Mouse (Mus musculus) 3T3-L1 (cell line): ENCODE measurements around the gene Myo1d.

Source experiments
- DNase-seq: peaks from one replicate; pipeline ENCODE4 v3.0.0-alpha.2; 2015; ENCODE audit warnings: low read depth, low spot score

Myo1d gene

DNA sequence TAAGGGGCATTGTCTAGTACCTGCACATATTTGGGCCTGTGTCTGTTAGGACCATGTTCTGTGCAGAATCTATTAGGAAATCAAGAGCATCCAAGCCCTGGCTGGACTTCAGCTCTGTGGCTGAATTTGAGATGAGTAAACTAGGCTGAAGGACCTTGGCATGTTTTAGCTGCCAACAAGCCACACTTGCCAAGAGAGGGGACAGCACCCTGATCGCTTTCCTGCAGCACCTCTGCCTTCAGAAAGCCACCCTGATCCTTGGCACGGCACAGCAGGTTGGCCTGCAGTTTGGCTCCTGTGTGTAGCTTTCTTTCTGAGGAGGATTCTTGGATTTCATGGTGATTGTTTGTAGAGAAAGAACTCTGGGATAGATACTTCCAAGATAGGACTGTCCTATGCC, 1.7 kb upstream of the Myo1d start:
- no peak for DNase-seq

DNA sequence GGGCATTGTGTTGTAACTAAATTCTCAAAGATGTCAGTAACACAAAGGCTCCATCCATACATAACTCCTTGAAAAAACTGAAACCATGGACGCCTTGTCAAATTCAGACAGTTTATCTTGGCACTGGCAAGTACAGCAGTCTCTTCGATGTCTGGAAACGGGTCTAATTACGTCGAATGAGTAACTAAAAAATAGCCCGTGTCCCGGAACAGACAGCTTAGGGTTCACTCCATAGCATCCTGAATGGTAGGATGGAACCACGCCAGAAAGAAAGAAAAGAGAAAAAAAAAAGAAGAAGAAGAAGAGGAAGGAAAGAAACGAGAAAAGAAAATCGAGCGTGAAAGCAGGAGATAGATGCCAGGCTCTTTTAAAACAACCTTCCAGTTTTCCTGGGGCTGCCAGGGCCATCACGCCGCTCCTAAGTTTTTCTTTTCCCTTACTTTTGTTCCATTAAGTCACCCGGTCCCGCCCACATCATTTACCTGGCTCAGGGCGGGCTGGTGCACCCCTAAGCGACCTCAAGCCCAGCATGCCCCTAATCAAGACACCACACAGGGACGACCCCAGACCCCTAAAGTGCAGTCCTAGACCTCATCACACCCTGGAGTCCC, 804 bp downstream of the Myo1d start:
- DNase-seq: peak; percentile 61

DNA sequence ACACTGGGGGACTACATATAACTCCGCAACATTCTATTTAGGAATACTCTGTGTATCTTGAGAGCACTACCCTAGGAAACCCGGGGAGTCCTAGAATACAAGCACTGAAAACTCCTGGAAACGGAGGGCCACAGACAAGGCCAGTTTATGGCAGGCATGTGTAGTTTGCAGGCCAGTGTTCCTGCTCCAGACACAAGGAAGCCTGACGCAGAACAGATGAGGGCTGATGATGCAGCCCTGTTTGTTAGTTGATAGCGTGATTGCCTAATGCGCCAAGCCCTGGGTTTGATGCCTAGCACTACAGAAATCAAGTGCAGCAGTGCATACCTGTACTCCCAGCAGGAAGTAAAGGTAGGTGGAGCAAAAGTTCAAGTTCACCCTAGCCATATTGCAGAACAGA, 1.7 kb downstream of the Myo1d start:
- DNase-seq: no peak

DNA sequence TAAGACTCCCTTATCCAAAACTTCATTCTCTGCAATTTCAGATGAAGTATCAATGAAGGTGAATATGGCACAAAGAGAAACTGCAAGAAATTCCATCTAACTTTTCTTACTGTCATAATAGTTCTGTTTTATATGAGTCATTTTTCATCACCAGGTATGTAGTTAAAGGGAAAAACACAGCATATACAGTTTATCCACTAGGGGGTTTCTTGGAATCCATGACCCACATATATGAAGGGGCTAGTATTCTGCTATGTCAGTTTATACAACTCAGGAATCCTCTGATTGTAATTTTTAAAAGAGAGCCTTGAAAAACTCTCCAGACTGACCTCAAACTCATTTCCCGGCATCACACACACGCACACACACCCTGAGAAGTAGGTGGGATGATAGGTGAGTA, 2.1 kb downstream of the Myo1d start:
- peak; percentile 43 for DNase-seq

DNA sequence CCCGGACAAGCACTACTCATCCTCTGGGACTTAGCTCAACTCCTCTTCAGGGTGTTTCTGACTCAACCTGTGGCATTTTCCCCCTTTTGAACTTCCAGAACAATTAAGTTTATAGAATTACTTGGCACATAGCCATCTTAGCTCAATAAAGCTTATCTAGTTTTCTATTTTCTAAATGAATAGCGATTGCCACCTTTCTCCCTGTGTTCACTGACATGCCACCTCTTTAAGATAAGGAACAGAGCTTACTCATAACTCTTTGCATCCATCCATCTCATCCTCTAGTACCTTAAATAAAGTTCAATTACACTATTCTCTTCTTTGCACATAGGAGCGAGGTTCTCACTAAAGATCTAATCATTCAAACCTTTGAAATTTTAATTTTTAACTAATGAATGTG, 4.3 kb downstream of the Myo1d start:
- DNase-seq: no peak

DNA sequence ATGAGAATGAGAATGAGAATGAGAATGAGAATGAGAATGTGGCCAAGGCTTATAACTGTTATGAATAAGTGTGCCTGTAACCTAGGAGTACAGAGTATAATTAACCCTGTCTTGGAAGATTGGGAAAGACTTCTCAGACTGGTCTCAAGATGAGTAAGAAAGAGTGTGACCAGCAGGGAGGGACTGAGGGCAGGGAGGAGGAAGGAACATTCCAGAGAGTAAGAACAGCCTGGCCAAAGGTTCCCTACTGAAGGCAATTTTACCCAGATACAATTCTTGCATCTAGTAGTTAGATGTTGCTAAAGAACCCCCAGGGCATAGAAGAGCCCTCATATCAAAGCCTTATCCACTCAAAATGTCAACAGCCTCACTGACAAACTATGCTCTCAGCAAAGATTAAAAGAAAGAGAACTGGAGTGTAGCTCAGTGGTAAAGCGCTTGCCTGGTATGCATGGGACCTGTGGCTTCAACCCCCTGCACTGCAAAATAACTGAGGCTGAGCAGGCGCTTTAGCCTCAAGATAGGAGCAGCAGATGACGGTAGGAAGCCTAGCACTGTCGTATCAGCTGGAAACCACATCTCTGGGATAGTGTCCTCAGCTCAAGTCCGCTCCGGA, 7.1 kb downstream of the Myo1d start:
- DNase-seq: peak; percentile 64

DNA sequence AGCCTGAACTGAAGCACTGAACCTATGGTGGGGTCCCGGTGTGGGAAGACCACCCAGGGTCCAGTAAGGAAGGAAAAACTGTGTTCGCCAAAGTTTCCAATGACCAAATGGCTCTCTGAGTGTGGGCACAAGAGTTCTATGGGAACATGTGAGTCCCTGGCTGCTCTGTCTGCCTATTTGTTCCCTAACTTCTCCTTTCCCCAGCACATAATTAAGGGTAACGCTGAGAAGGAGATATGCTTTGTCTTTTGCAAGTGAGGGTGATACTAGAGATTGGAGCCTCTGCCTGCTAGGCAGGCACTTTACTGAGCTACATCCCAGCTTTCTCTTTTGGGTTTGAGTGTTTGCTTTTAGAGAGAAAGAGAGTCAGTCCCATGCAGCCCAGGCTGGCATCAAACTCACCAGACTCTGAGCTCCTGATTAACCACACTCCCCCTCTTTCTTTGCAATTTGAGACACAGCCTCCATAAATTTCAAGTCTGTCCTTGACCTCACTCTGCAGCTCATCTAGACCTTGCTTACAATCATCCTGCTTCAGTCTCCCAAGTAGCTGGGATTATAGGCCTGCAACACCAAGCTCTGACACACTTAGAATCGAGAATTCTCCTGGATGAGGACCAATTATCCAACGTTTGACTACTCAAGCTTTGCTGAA, 8.1 kb downstream of the Myo1d start:
- DNase-seq: peak; percentile 19

DNA sequence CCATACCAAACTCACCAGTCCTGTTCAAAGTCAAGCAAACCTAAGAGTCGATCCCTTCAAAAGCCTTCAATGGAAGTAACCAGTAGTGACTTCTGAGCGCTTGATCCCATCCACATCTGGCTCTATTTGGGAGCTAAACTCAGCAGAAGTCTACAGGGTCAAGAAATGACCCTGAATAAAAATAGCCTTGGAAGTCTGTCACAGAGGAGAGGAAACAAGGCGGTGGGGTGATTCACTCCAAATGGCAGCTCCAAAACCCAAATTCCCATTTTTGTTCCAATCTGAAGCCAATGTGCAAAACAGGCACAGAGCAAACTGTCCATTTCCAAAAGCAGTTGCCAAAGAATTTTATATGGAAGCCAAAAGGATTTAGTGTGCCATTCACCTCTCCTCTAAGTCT, 8.6 kb downstream of the Myo1d start:
- DNase-seq: peak; percentile 63

DNA sequence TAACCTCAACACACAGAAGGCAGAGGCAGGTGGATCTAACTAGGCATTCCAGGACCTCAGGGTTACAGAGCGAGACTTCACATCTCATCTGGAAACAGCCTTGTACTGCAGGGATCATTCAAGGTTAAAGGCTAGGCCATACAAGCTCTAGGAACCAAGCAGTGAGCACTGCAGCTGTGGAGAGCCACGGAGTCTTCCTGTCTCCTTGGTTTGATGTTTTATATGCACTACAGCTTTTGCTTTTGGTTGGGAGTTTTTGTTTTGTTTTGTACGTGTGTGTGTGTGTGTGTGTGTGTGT, 12.6 kb downstream of the Myo1d start:
- DNase-seq: no peak

DNA sequence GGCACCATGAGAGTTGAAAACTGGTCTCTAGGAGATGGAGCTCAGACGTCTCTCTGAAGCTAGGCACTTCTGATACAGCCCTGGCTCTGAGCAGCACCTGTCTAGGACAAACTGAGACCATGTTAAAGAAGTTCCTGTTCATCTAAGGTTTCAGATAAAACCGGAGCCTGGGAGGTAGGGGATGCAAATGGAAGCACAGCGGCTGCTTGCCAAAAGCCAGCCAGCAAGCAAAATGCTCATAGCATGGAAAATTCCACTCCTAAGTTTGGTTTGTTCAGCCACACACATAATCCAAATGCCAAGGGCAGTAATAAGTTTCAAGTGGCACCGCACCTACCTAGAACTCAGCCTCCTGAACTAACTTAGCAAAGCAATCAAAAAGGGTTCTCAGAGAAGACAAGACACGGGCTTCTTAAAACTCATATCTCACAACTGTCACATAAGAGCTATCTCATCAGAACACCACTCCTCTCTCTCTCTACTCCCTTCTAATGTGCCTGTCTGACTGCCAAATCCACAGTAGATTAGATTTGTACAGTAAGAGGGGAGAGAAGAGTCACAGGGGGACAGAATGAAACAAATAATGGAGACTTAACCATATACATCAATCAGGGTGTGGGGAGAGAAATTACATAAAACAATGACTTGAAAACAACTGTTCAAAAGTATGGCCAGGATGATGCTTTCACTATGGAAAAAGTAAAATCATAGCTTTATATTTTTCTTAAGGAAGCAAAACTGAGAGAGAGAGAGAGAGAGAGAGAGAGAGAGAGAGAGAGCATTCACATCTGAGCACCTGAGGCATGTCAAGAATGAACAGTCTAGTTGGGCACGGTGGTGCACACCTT, 13.1 kb downstream of the Myo1d start:
- no peak for DNase-seq

DNA sequence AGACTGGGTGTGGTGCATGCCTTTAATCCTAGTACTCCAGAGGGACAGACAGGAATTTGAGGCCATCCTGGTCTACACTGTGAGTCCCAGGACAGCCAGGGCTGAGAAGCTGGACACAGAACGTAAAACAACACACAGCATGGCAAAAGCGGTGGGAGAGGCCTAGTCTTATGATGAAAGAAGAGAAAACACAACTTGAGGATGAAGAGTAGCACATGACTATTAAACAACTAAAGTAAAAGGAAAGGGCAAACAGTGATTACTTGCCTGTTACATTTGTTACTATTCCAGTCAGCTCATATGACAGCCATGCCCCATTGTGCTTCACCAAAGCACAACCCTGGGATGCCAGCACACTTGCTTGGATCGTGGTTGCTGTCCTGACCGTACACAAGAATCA, 13.8 kb downstream of the Myo1d start:
- no peak for DNase-seq

DNA sequence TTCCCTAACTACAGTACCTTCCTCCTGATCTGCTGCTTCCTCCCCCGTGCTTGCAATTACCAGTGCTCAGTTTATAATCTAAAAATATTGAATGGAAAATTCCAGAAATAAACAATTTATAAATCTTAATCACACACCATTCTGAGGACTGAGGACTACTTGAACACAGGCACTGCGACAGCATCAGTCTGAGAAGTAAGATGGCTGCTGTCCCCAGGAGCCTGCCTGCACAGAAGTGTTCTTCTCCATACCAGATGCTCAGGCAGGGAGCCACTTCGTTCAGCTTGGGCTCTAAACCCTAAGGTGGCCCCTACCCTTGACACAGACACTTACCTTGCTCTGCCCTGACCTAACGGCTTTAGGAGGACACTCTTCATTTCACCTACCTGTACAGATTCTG, 17.8 kb downstream of the Myo1d start:
- DNase-seq: no peak

DNA sequence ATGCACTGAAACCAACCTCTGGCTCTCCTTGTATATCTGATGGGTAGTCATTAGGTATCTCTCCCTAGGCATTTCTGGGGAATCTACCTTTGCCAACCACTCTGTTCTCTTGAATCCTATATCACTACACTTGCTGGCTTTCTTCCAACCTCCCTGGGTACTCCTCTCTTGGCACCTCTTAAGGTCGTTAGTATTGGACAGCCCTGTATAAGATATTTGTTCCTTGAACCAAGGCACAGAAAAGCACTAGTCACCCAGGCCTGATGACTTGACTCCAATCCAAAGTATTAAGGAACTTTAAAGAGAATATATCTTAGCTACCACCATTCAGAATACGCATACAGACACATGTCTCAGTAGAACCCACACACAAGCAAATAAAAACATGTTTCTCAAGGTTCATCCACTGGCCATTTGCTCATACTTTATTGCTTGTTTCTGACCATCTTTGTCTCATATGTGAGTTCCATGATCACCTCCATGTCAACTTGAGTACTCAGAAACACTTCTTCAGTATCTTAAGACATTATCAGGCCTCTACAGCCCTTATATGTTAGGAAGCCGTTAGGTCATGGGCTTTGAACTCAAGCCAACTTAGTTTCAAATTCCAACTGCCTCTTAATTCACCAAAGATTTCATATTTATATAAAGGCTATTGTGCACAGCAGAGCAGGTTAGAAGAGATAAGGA, 18.4 kb downstream of the Myo1d start:
- DNase-seq: no peak

DNA sequence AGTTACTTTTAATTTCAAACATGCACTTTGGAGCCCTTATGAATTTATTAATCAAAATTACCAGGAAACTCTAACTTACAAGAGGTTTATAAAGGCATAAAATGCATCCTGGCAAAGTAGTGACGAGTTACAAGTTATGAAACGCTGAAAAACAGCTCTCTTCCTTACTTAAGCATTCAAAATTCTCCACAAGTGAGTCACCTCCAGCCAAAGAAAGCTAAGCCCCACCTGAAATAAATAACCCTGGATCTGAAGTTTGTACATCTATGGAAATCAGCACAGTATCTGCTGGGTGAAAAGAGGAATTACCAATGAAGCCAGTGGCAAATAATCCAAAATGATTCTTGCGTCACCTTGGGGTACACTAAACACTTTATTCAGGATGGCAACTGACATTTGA, 20.8 kb downstream of the Myo1d start:
- peak; percentile 45 for DNase-seq

DNA sequence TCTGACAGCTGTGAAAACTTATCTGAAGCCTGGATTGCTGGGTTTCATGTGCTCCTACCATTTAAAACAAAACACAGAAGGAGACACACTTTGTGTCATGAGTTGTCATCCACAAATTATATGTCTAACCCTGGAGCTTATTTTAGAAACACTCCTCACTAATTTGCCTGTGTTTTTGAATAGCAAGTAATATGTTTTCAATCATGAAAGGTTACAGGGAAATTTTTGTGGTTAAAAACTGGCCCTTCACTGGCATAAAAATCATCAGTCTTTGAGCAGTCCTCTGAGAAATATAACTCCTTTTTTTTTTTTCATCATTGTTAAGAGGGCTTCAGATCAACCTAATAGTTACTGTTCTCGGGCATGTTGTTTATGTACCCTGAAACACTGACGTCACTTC, 25.6 kb downstream of the Myo1d start:
- peak; percentile 68 for DNase-seq

DNA sequence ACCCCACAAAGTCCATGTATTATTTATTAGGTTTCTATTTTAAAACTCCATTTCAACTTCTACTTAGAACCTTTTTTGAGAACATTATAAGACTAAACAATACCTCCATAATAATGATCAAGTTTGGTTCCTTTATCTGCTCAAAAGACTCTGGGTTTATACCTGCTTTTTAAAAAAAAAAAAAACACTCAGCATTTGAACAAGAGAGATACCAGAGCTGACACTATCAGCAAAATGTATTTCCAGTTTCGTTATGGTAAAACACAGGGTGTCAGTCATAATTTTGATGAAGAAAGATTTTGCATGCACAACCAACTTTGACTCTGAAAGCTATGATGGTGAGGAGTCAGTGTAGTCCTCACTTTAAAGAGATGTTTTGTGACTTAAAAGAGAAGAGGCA, 28.7 kb downstream of the Myo1d start:
- no peak for DNase-seq

DNA sequence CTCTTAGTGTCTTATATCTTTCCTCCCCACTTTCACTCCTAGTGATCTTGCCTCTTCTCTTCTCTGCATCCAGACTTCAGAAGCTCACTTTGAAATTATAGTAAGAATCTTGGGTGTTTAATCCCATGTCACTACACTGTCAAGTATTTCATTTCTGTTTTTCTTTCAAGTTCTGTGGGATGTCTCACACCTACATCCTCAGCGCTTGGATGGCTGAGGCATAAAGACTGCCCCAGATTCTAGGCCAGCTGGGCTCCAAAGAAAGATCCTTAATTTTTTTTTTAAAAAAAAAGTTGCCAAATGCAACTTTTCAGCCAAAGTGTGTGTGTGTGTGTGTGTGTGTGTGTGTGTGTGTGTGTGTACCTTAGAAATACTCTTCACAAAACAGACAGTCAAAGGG, 30.6 kb downstream of the Myo1d start:
- DNase-seq: no peak

DNA sequence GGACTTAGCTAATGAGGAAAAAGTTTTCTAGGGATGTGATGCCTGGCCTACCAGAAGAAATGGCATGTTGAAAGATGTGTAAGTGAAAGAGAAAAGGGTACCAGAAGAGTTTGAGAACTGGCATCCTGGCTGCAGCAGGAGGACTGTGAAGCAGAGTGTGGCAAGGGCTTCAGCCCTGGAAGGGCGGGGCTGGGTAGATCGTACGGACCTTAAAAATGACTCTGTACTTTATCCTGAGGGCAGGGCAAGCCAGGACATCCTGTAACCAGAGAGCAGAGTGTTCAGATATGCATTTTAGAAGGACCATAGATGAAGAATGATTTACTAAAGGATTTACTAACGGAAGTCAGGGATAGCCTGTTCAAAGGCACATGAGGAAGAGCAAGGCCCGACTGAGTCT, 34.4 kb downstream of the Myo1d start:
- DNase-seq: no peak

DNA sequence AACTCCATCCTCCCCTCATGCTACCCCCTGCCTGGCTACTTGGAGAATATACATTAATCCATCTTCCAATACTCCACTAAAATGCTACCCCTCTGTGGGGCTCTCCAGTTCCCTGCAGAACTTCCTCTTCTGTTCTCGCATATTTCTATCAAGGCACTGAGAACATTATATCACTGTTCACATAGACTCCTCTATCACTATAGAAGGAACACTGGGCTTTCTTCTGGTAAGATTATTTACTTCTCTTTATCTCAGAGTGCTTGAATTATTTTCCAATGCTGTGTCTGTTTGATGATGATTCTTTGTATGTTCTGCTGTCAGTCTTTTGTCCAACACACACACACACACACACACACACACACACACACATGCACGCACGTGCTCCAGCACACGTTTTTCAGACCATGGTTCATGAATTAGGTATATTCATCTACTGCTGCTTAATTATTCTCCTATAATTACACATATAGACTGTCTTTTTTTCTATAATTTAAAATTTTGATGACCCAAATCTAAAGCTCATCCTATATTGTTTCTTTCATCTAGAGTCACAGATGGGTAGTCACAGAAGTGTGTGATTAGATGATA, 35.9 kb downstream of the Myo1d start:
- no peak for DNase-seq

DNA sequence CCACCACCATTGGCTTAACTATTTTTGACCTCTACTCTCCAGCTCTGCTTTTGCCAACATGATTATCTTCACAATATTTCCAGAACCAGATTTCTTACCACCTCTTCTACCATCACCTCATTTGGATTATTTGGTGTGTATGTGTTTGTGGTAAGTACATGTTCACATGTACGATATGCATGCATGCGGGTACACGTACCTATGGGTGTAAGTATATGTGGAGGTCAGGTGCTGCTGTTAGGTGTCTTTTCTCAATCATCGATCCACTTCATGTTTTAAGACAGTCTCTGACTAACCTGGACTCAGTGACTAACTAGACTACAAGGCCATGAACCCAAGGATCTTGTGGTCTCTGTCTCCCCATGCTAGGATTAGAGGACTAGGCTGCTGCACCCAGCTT, 37.4 kb downstream of the Myo1d start:
- no peak for DNase-seq

DNA sequence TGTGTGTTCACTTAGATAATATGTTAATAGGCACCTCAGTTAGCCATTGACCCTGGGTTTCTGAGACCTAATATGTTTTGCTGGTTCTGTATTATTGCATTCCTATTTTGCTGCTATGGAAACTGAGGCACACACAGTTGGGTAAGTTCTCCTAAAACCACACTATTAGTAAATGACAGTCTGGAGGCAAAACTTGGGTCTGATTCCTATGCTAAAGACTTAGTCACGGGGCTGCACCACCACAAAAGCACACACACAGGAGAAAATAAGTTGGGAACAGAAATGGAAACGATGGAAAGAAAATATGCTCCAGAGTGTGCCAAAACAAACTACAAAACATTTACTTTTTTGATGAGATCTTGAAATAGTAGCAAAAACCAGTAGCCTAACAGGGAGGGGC, 45.1 kb downstream of the Myo1d start:
- DNase-seq: no peak

DNA sequence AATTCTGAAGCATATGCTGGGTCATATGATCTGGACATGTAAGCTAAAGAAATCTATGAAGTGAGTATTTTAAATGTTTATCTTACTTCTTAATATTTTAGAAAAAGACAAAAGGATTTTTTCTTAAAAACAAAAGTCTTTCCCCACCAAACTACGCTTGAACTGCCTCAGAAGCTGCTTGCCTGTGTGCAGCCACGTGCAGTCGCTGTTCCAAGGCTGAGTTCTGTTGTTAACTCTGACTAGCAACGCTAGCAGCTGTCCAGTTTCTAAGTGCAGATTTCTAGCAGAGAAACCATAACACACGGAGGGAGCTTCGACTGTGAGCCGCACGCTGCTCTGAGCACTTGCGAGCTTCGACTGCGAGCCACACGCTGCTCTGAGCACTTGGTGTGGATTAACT, 55.1 kb downstream of the Myo1d start:
- DNase-seq: no peak
